Mouse (Mus musculus): Measurements from ENCODE around the gene Hip1r. TPM values are rescaled to one million over a fixed set of nuclear protein-coding genes. Genes with fewer than 3 reads are reported as not detected.

Hip1r gene
- polyA plus RNA-seq, 1 experiment from 2014 or later, result 19.0 TPM

GRCm38 (mm10) chr5:123989941-123990885 is 16.8 kb downstream of the Hip1r start:
- peaks cover 26% of the 10 kb centered on the region for H3K4me1 ChIP-seq (replicated peaks)
- 0 out of 2 replicates have a peak, but pooled peaks have one; percentile 9 for ATAC-seq
- WGBS, result 60% methylated on average over 20 of the region's 20 CpGs

GRCm38 (mm10) chr5:123991321-123991720 is 17.9 kb downstream of the Hip1r start:
- Histone ChIP-seq H3K4me2 (replicated peaks) (no peak overlapping the region), H3K27ac (no peak overlapping the region), H3K27me3 (peaks cover 17% of the 10 kb centered on the region), H3K4me1 (replicated peaks) (peaks cover 26% of the 10 kb centered on the region), H3K36me3 (no peaks in the 10 kb centered on the region), H3K9ac (replicated peaks) (no peak overlapping the region), H3K9me3 (no peaks in the 10 kb centered on the region), H3K4me3 (replicated peaks) (no peak overlapping the region)
- ATAC-seq, result no peak
- WGBS, result 83% methylated on average over 6 of the region's 6 CpGs

More at GRCm38 (mm10) chr5:123989941-123990885, 16.8 kb downstream of the Hip1r start:
- Histone ChIP-seq H3K27me3 (peaks cover 17% of the 10 kb centered on the region), H3K9ac (replicated peaks) (no peak overlapping the region), H3K4me3 (replicated peaks) (no peak overlapping the region), H3K4me2 (replicated peaks) (no peak overlapping the region), H3K27ac (no peak overlapping the region), H3K9me3 (no peaks in the 10 kb centered on the region), H3K36me3 (no peaks in the 10 kb centered on the region)

- ATAC-seq, result 0 out of 2 replicates have a peak, but pooled peaks have one; percentile 10
- no peak overlapping the region for H3K4me2 ChIP-seq (replicated peaks)
- H3K9ac ChIP-seq (replicated peaks), result no peak overlapping the region
- no peaks in the 10 kb centered on the region for H3K9me3 ChIP-seq
- peaks cover 17% of the 10 kb centered on the region for H3K27me3 ChIP-seq
- peaks cover 26% of the 10 kb centered on the region for H3K4me1 ChIP-seq (replicated peaks)
- no peak overlapping the region for H3K4me3 ChIP-seq (replicated peaks)
- 85% methylated on average over 10 of the region's 10 CpGs for WGBS
- H3K36me3 ChIP-seq, result no peaks in the 10 kb centered on the region
- H3K27ac ChIP-seq, result no peak overlapping the region
Observed at GRCm38 (mm10) chr5:123992193-123992637, 18.8 kb downstream of the Hip1r start.

GRCm38 (mm10) chr5:123992794-123993193 is 19.4 kb downstream of the Hip1r start:
- no peaks in the 10 kb centered on the region for H3K36me3 ChIP-seq
- peaks cover 17% of the 10 kb centered on the region for H3K27me3 ChIP-seq
- H3K9ac ChIP-seq (replicated peaks), result no peak overlapping the region
- no peak overlapping the region for H3K4me2 ChIP-seq (replicated peaks)
- H3K27ac ChIP-seq, result 0 out of 2 replicates have a peak overlapping the region, but pooled peaks have one; percentile 73
- 33% methylated on average over 5 of the region's 5 CpGs for WGBS
- H3K9me3 ChIP-seq, result no peaks in the 10 kb centered on the region
- H3K4me3 ChIP-seq (replicated peaks), result no peak overlapping the region
- ATAC-seq, result peak; percentile 53
- peaks cover 30% of the 10 kb centered on the region for H3K4me1 ChIP-seq (replicated peaks)

- Histone ChIP-seq H3K4me1 (replicated peaks) (peaks cover 30% of the 10 kb centered on the region), H3K9me3 (no peaks in the 10 kb centered on the region), H3K27me3 (peaks cover 12% of the 10 kb centered on the region), H3K27ac (peak overlapping the region; percentile 73), H3K36me3 (no peaks in the 10 kb centered on the region), H3K4me3 (replicated peaks) (no peak overlapping the region), H3K4me2 (replicated peaks) (no peak overlapping the region), H3K9ac (replicated peaks) (no peak overlapping the region)
- 68% methylated on average over 7 of the region's 7 CpGs for WGBS
- peak; percentile 76 for ATAC-seq
Observed at GRCm38 (mm10) chr5:123993263-123994036, 20.0 kb downstream of the Hip1r start.

- no peaks in the 10 kb centered on the region for H3K9me3 ChIP-seq
- no peak overlapping the region for H3K9ac ChIP-seq (replicated peaks)
- H3K4me2 ChIP-seq (replicated peaks), result no peak overlapping the region
- peaks cover 27% of the 10 kb centered on the region for H3K4me1 ChIP-seq (replicated peaks)
- peaks cover 12% of the 10 kb centered on the region for H3K27me3 ChIP-seq
- no peak for ATAC-seq
- WGBS, result 92% methylated on average over 7 of the region's 7 CpGs
- no peak overlapping the region for H3K4me3 ChIP-seq (replicated peaks)
- peaks cover under 1% of the 10 kb centered on the region; the same call in 1 of the 2 replicates for H3K36me3 ChIP-seq
- H3K27ac ChIP-seq, result no peak overlapping the region
Observed at GRCm38 (mm10) chr5:123994468-123994867, 21.0 kb downstream of the Hip1r start.

- H3K9ac ChIP-seq (replicated peaks), result no peak overlapping the region
- no peaks in the 10 kb centered on the region for H3K9me3 ChIP-seq
- WGBS, result 87% methylated on average over 6 of the region's 6 CpGs
- no peak overlapping the region for H3K4me2 ChIP-seq (replicated peaks)
- H3K36me3 ChIP-seq, result peaks cover 4% of the 10 kb centered on the region; the same call in 1 of the 2 replicates
- no peak overlapping the region for H3K4me3 ChIP-seq (replicated peaks)
- H3K27me3 ChIP-seq, result peaks cover 12% of the 10 kb centered on the region
- H3K27ac ChIP-seq, result no peak overlapping the region
- H3K4me1 ChIP-seq (replicated peaks), result peaks cover 17% of the 10 kb centered on the region
- ATAC-seq, result no peak
Observed at GRCm38 (mm10) chr5:123995388-123995787, 22.0 kb downstream of the Hip1r start.

- H3K4me3 ChIP-seq (replicated peaks), result no peak overlapping the region
- ATAC-seq, result no peak
- no peaks in the 10 kb centered on the region for H3K9me3 ChIP-seq
- H3K4me1 ChIP-seq (replicated peaks), result peaks cover 15% of the 10 kb centered on the region
- H3K4me2 ChIP-seq (replicated peaks), result no peak overlapping the region
- no peak overlapping the region for H3K27ac ChIP-seq
- peaks cover 4% of the 10 kb centered on the region; the same call in 1 of the 2 replicates for H3K36me3 ChIP-seq
- H3K27me3 ChIP-seq, result peaks cover 12% of the 10 kb centered on the region
- 87% methylated on average over 10 of the region's 10 CpGs for WGBS
- H3K9ac ChIP-seq (replicated peaks), result no peak overlapping the region
Observed at GRCm38 (mm10) chr5:123996194-123996593, 22.8 kb downstream of the Hip1r start.

- Histone ChIP-seq H3K4me3 (replicated peaks) (no peak overlapping the region), H3K9me3 (no peaks in the 10 kb centered on the region), H3K27ac (0 out of 2 replicates have a peak overlapping the region, but pooled peaks have one; percentile 63), H3K36me3 (peaks cover 4% of the 10 kb centered on the region; the same call in 1 of the 2 replicates), H3K4me2 (replicated peaks) (no peak overlapping the region), H3K27me3 (peaks cover 7% of the 10 kb centered on the region), H3K9ac (replicated peaks) (no peak overlapping the region), H3K4me1 (replicated peaks) (peaks cover 18% of the 10 kb centered on the region)
- no peak for ATAC-seq
- WGBS, result 89% methylated on average over 14 of the region's 14 CpGs
Observed at GRCm38 (mm10) chr5:123996695-123997094, 23.3 kb downstream of the Hip1r start.

GRCm38 (mm10) chr5:123997211-123997751 is 23.9 kb downstream of the Hip1r start:
- Histone ChIP-seq H3K4me1 (replicated peaks) (peaks cover 14% of the 10 kb centered on the region), H3K9ac (replicated peaks) (no peak overlapping the region), H3K27me3 (peaks cover under 1% of the 10 kb centered on the region; the same call in 1 of the 2 replicates), H3K9me3 (no peaks in the 10 kb centered on the region), H3K27ac (peak overlapping the region; percentile 63; the same call in 1 of the 2 replicates), H3K4me3 (replicated peaks) (no peak overlapping the region), H3K4me2 (replicated peaks) (no peak overlapping the region), H3K36me3 (peaks cover 4% of the 10 kb centered on the region; the same call in 1 of the 2 replicates)
- 83% methylated on average over 24 of the region's 24 CpGs for WGBS
- ATAC-seq, result no peak

- Histone ChIP-seq H3K9ac (replicated peaks) (no peak overlapping the region), H3K27ac (peak overlapping the region; percentile 63; the same call in 1 of the 2 replicates), H3K4me3 (replicated peaks) (no peak overlapping the region), H3K4me2 (replicated peaks) (no peak overlapping the region), H3K9me3 (no peaks in the 10 kb centered on the region), H3K36me3 (peaks cover 5% of the 10 kb centered on the region; the same call in 1 of the 2 replicates), H3K4me1 (replicated peaks) (peaks cover 17% of the 10 kb centered on the region), H3K27me3 (no peaks in the 10 kb centered on the region)
- ATAC-seq, result no peak
- WGBS, result 75% methylated on average over 16 of the region's 16 CpGs
Observed at GRCm38 (mm10) chr5:123997811-123998210, 24.4 kb downstream of the Hip1r start.
